Mouse (Mus musculus) heart, embryonic 16.5 days (tissue): ENCODE measurements around the gene Kcnh1. TPM values are rescaled to one million over a fixed set of nuclear protein-coding genes. Genes with fewer than 3 reads are reported as not detected.

Experiments
- ATAC-seq: fragments of 200-750 bp; cut with Nextera tagmentation; replicated peaks from 2 replicates; pipeline ENCODE4 v1.8.0; 2017; ENCODE audit warnings: moderate number of reproducible peaks; ENCODE audit not compliant: insufficient read depth, low FRiP score; ENCODE audit errors: extremely low read depth
- H3K27ac ChIP-seq: fragments of 300-500 bp; sonication (generic); 2 replicates; pipeline ENCODE4 v1.5.1; 2014; ENCODE audit warnings: mild to moderate bottlenecking, low read length, control low read depth, moderate library complexity
- H3K27me3 ChIP-seq: fragments of 300-500 bp; sonication (generic); 2 replicates; pipeline ENCODE4 v1.6.1; 2014; ENCODE audit warnings: low read length, mixed read lengths; ENCODE audit not compliant: control insufficient read depth, insufficient read depth
- H3K36me3 ChIP-seq: fragments of 300-500 bp; sonication (generic); 2 replicates; pipeline ENCODE4 v1.6.1; 2014; ENCODE audit not compliant: control insufficient read depth, insufficient read depth
- H3K4me1 ChIP-seq: fragments of 300-500 bp; sonication (generic); 2 replicates; pipeline ENCODE4 v1.6.1; 2014; ENCODE audit warnings: low read length, mixed read lengths; ENCODE audit not compliant: control insufficient read depth, insufficient read depth
- H3K4me2 ChIP-seq: fragments of 300-500 bp; sonication (generic); 2 replicates; pipeline ENCODE4 v1.6.1; 2014; ENCODE audit warnings: low read depth, mild to moderate bottlenecking, control low read depth, low read length
- H3K4me3 ChIP-seq: fragments of 300-500 bp; sonication (generic); 2 replicates; pipeline ENCODE4 v1.5.1; 2014; ENCODE audit warnings: mild to moderate bottlenecking, control low read depth, low read length
- H3K9ac ChIP-seq: fragments of 300-500 bp; sonication (generic); 2 replicates; pipeline ENCODE4 v1.6.1; 2014; ENCODE audit warnings: low read length, control low read depth
- H3K9me3 ChIP-seq: fragments of 300-500 bp; sonication (generic); replicated peaks from 2 replicates; pipeline ENCODE4 v1.6.1; 2016; ENCODE audit warnings: low read length; ENCODE audit not compliant: control insufficient read depth
- WGBS: fragments of 180-500 bp; shearing (Covaris S2); extraction: QIAGEN DNeasy Blood & Tissue Kit; methylation state at CpG from one replicate; pipeline ENCODE4 v1.1.7; 2014; 5-methylcytosine and 5-hydroxymethylcytosine counted together
- polyA plus RNA-seq: library from polyadenylated mRNA; unstranded; fragments of >200 nt; fragmentation: Nextera tagmentation; extraction: Ambion mirVana; gene quantifications from 2 replicates; pipeline ENCODE4 v1.2.1, GENCODE M21; 2015

The Kcnh1 gene
- polyA plus RNA-seq, 1 experiment from 2014 or later, result 0.32 TPM

DNA sequence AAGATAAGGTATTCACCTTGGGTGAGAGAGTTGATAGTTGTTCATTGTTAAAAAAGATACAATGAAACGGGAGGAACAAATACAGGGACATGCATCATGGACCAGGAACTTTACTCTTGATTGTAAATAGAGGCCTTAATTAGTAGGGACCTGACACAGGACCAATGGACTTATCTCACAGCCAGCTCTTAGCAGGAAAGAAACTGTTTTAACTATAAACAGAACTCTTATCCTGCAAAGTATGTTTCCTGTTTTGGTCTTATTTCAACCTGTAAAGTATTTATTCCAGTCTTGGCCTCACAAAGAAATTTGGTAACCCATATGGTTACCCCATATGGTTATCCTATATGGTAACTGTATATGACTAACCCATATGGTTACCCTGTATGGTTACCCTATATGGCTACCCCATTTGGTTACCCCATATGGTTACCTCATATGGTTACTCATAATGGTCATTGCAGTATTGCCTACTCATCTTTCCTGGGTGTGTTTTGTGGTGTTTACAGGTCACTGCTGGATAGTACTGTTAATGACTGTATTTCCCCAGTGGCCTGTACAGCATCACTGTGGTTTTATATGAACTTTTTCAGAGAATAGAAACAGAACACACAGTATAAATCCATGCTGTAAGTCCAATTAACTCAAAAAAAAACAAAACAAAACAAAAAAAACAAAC is 125.0 kb downstream of the Kcnh1 start:
- Histone ChIP-seq H3K36me3 (no peaks in the 10 kb centered on the region), H3K27ac (no peak overlapping the region), H3K9ac (no peak overlapping the region), H3K9me3 (no peaks in the 10 kb centered on the region), H3K4me1 (no peaks in the 10 kb centered on the region), H3K27me3 (no peaks in the 10 kb centered on the region), H3K4me3 (no peak overlapping the region), H3K4me2 (no peak overlapping the region)
- ATAC-seq, result no peak
- 44% methylated on average over 1 of the region's 1 CpGs for WGBS

DNA sequence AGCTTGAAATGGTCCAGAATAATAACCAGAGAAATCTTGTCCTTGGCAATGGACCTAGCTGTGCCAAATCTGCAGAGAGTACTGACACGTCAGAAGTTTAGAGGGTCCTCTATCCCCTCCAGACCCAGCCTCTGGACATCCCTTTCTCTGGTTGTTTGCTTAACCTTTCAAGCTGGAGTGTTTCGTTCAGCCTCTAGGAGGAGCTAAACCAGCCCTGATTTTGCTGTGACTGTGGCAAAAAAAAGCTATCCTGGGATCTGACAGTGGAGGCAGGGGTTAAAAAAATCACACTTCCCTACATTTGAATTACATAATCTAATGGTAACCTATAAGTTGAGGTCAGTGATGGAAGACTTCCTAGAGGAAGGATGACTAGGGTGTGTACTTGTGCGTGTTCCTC is 133.6 kb downstream of the Kcnh1 start:
- no peak overlapping the region for H3K9ac ChIP-seq
- H3K36me3 ChIP-seq, result no peaks in the 10 kb centered on the region
- no peaks in the 10 kb centered on the region for H3K4me1 ChIP-seq
- no peak overlapping the region for H3K27ac ChIP-seq
- no peak for ATAC-seq
- no peaks in the 10 kb centered on the region for H3K27me3 ChIP-seq
- H3K9me3 ChIP-seq, result no peaks in the 10 kb centered on the region
- no peak overlapping the region for H3K4me2 ChIP-seq
- H3K4me3 ChIP-seq, result no peak overlapping the region
- 60% methylated on average over 3 of the region's 3 CpGs for WGBS

DNA sequence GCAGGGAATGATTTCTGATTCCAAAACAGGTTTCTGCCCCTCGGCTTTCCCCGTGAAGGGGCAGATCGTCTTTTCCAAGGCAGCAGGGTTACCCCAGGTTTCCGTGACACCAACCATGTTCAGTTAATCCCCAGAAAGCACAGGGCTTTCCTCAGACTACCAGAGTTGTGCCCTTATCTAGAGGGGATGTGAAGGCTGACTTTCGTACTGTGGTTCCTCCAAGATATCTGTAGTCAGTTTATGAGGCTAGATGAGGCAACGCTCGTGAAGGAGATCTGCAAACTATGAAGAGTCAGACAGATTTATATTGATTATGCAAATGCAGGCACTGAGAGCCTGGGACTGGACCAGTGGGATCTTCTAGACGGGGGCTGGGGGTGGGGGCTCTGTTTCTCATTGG is 136.5 kb downstream of the Kcnh1 start:
- ATAC-seq, result no peak
- no peak overlapping the region for H3K9ac ChIP-seq
- H3K27me3 ChIP-seq, result no peaks in the 10 kb centered on the region
- H3K36me3 ChIP-seq, result no peaks in the 10 kb centered on the region
- H3K4me3 ChIP-seq, result no peak overlapping the region
- WGBS, result 78% methylated on average over 8 of the region's 8 CpGs
- H3K27ac ChIP-seq, result no peak overlapping the region
- no peak overlapping the region for H3K4me2 ChIP-seq
- no peaks in the 10 kb centered on the region for H3K9me3 ChIP-seq
- no peaks in the 10 kb centered on the region for H3K4me1 ChIP-seq

DNA sequence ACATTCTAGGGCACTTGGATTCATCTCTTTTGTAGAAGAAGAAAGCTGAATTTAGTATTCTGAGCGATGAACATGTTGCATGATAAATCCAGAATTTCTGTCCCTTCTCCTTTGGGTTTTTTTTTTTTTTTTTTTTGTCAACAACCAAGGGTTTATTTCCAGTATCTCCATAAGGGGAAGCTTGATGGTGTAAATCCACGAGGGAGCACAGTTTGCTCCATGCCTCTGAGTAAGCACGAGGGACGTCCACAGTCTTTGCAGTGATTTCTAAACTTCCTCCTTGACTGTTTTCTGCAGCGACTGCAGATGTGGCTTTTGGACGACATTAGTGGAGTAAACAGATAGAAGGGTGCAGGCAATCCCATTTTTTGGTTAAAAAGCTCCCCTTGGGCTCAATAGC is 140.6 kb downstream of the Kcnh1 start:
- Histone ChIP-seq H3K36me3 (no peaks in the 10 kb centered on the region), H3K27me3 (no peaks in the 10 kb centered on the region), H3K4me1 (no peaks in the 10 kb centered on the region), H3K4me3 (no peak overlapping the region), H3K4me2 (no peak overlapping the region), H3K9ac (no peak overlapping the region), H3K9me3 (no peaks in the 10 kb centered on the region), H3K27ac (no peak overlapping the region)
- ATAC-seq, result no peak
- 81% methylated on average over 6 of the region's 6 CpGs for WGBS

DNA sequence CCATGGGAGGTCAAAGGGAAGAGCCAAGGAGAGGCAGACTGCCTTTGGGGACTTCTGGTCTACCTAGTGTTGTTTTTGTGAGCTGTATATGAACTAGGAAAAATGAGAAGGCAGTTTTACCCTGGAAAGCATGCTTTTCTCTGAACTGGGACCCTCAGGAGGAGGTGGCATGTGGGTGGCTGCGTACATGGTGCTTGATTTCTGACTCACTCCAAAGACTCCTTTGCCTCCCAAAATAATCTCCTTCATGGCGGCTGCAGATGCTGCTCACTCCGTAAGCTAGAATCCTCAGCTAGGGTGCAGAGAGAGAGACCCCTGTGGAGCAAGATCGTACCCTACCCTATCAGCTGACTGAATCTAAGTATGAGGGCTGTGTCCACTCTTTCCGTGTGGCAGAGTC is 145.5 kb downstream of the Kcnh1 start:
- no peaks in the 10 kb centered on the region for H3K4me1 ChIP-seq
- H3K4me2 ChIP-seq, result no peak overlapping the region
- H3K9ac ChIP-seq, result no peak overlapping the region
- no peaks in the 10 kb centered on the region for H3K36me3 ChIP-seq
- no peak overlapping the region for H3K4me3 ChIP-seq
- H3K27me3 ChIP-seq, result no peaks in the 10 kb centered on the region
- no peak overlapping the region for H3K27ac ChIP-seq
- peaks cover 3% of the 10 kb centered on the region; the same call in 1 of the 2 replicates for H3K9me3 ChIP-seq
- 83% methylated on average over 5 of the region's 5 CpGs for WGBS
- no peak for ATAC-seq

DNA sequence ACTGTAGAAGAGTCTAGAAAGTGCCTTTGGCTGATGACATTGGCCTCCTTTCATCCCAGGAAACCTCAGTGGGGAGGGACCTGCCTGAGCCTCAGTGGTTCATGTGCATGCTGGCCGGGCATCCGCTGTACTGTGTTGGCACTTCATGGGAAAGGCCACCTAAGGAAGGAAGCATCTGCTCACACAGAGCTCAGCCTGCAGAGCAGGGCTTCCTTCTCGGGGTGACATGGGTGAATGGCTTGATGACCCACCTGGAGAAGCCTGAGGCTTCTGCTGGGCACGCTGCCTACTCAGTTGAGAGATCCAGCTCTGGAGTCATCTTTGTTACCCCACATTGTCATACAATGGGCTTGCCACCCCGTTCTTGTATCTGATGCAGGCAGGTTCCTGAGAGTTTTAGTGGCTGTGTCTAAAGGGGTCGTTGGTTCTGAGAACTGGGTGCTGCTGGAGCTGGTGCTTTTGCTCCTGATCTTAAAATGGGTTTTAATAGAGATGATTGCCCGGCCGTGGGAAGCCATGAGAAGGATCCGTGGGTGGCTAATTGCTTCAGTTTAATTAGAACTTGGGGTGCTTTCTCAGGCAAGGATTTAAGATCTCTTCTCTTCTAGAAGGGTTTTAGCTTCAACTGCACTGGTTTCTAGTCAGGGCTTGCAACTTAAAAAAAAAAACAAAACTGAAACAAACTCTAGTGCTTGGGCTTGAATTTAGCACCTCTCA is 148.9 kb downstream of the Kcnh1 start:
- H3K27me3 ChIP-seq, result no peaks in the 10 kb centered on the region; the same call in 1 of the 2 replicates
- no peak for ATAC-seq
- no peak overlapping the region for H3K4me2 ChIP-seq
- H3K9me3 ChIP-seq, result peaks cover 3% of the 10 kb centered on the region; the same call in 1 of the 2 replicates
- H3K27ac ChIP-seq, result no peak overlapping the region
- WGBS, result 74% methylated on average over 9 of the region's 9 CpGs
- H3K36me3 ChIP-seq, result no peaks in the 10 kb centered on the region
- H3K4me3 ChIP-seq, result no peak overlapping the region
- no peaks in the 10 kb centered on the region for H3K4me1 ChIP-seq
- no peak overlapping the region for H3K9ac ChIP-seq

DNA sequence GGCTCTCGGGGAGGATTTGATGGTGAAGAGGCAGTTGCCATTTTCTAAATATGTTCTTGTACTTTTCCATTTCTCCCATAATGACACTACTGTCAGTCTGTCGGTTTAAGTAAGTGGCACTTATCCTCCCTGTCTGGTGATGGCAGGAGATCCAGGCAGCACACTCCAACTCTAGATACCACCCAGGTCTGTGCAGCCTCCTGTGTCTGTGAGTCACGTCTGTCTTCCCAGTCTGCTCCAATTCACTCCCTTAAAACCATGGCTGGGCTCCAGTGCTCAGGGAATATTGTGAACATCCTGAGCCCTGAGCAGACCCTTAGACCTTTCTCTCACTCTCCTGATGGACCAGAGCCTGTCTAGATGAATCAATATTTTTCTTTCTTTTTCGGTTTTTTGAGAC is 151.2 kb downstream of the Kcnh1 start:
- H3K4me1 ChIP-seq, result no peaks in the 10 kb centered on the region
- no peak overlapping the region for H3K4me2 ChIP-seq
- H3K4me3 ChIP-seq, result no peak overlapping the region
- ATAC-seq, result no peak
- peaks cover 3% of the 10 kb centered on the region; the same call in 1 of the 2 replicates for H3K9me3 ChIP-seq
- H3K27me3 ChIP-seq, result peaks cover 2% of the 10 kb centered on the region; the same call in 1 of the 2 replicates
- no peak overlapping the region for H3K9ac ChIP-seq
- H3K27ac ChIP-seq, result no peak overlapping the region
- WGBS, result 61% methylated on average over 4 of the region's 4 CpGs
- no peaks in the 10 kb centered on the region for H3K36me3 ChIP-seq

DNA sequence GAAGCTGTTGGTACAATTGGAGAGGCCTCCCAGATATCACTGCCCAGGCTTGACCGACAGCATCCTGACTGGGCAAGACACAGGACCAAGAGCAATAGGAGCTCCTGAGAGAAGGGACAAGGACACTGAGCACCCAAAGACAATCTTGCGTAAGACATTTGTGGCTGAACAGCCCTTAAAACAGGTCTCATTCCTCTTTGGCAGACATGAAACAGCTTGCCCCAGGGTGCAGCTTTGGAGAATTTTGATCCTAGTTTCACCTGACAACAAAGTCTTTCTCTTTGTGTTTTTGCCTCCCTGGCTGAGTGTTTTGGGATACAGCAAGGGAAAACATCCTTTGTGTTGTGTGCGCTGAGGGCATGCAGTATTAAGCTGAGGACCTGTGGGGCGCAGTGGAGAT is 153.4 kb downstream of the Kcnh1 start:
- no peak overlapping the region for H3K27ac ChIP-seq
- H3K9ac ChIP-seq, result no peak overlapping the region
- H3K36me3 ChIP-seq, result no peaks in the 10 kb centered on the region
- WGBS, result 85% methylated on average over 4 of the region's 4 CpGs
- ATAC-seq, result no peak
- H3K9me3 ChIP-seq, result no peaks in the 10 kb centered on the region
- H3K27me3 ChIP-seq, result peaks cover 2% of the 10 kb centered on the region; the same call in 1 of the 2 replicates
- H3K4me1 ChIP-seq, result no peaks in the 10 kb centered on the region
- no peak overlapping the region for H3K4me3 ChIP-seq
- no peak overlapping the region for H3K4me2 ChIP-seq

DNA sequence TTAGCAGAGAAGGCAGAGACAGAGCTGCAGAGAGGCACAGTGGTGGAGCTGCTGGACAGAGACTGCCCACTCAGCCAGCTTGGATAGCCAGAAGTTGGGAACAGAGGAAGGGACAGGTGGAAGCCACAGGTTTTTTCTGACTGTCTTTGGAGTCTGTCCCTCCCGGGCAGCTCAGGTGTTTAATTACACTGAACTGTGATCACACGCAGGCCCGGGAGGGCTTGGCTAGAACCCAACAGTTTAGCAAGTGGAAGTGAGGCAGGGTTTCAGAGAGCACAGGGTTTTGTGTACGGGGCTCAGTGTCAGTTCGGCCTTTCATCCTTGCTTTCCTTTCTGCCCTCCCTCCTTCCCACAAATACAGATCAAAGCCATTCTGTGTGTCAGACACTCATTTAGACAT is 156.8 kb downstream of the Kcnh1 start:
- H3K9me3 ChIP-seq, result no peaks in the 10 kb centered on the region
- no peak overlapping the region for H3K4me3 ChIP-seq
- WGBS, result 76% methylated on average over 5 of the region's 5 CpGs
- no peak overlapping the region for H3K27ac ChIP-seq
- no peaks in the 10 kb centered on the region for H3K36me3 ChIP-seq
- no peaks in the 10 kb centered on the region for H3K4me1 ChIP-seq
- peaks cover 2% of the 10 kb centered on the region; the same call in 1 of the 2 replicates for H3K27me3 ChIP-seq
- no peak overlapping the region for H3K9ac ChIP-seq
- no peak overlapping the region for H3K4me2 ChIP-seq
- ATAC-seq, result no peak
